Mouse (Mus musculus): Measurements from ENCODE around the gene Rec114.

The Rec114 gene

GRCm38 (mm10) chr9:58665492-58665891 is 78.3 kb downstream of the Rec114 start:
- DNase-seq (ENCODE audit: low read depth, low spot score) = no peak

- DNase-seq (ENCODE audit: low read depth, low spot score) = no peak
These were observed 81.0 kb downstream of the Rec114 start for GRCm38 (mm10) chr9:58662791-58663190.

- DNase-seq (ENCODE audit: low read depth, low spot score) = no peak
These were observed 81.8 kb downstream of the Rec114 start for GRCm38 (mm10) chr9:58662007-58662406.

- no peak for DNase-seq (ENCODE audit: low read depth, low spot score)
These were observed 83.1 kb downstream of the Rec114 start for GRCm38 (mm10) chr9:58660673-58661072.

- DNase-seq (ENCODE audit: low read depth, low spot score) = no peak
These were observed 83.8 kb downstream of the Rec114 start for GRCm38 (mm10) chr9:58659989-58660388.

GRCm38 (mm10) chr9:58659331-58659730 is 84.4 kb downstream of the Rec114 start:
- no peak for DNase-seq (ENCODE audit: low read depth, low spot score)

- DNase-seq (ENCODE audit: low read depth, low spot score) = no peak
These were observed 85.0 kb downstream of the Rec114 start for GRCm38 (mm10) chr9:58658596-58659309.

- DNase-seq (ENCODE audit: low read depth, low spot score) = no peak
These were observed 85.8 kb downstream of the Rec114 start for GRCm38 (mm10) chr9:58657735-58658512.

GRCm38 (mm10) chr9:58656824-58657223 is 86.9 kb downstream of the Rec114 start:
- no peak for DNase-seq (ENCODE audit: low read depth, low spot score)

GRCm38 (mm10) chr9:58656396-58656795 is 87.4 kb downstream of the Rec114 start:
- DNase-seq (ENCODE audit: low read depth, low spot score) = no peak

- DNase-seq (ENCODE audit: low read depth, low spot score) = no peak
These were observed 89.3 kb downstream of the Rec114 start for GRCm38 (mm10) chr9:58654494-58654893.

- peak; percentile 70 for DNase-seq (ENCODE audit: low read depth, low spot score)
These were observed 91.8 kb downstream of the Rec114 start for GRCm38 (mm10) chr9:58651993-58652392.

GRCm38 (mm10) chr9:58649265-58649626 is 94.5 kb downstream of the Rec114 start:
- DNase-seq (ENCODE audit: low read depth, low spot score) = no peak

GRCm38 (mm10) chr9:58648406-58649264 is 95.1 kb downstream of the Rec114 start:
- DNase-seq (ENCODE audit: low read depth, low spot score) = no peak

GRCm38 (mm10) chr9:58630441-58630840 is 113.3 kb downstream of the Rec114 start:
- no peak for DNase-seq (ENCODE audit: low read depth, low spot score)

GRCm38 (mm10) chr9:58627197-58627596 is 116.6 kb downstream of the Rec114 start:
- DNase-seq (ENCODE audit: low read depth, low spot score) = no peak

- DNase-seq (ENCODE audit: low read depth, low spot score) = no peak
These were observed 120.8 kb downstream of the Rec114 start for GRCm38 (mm10) chr9:58623009-58623408.

GRCm38 (mm10) chr9:58615064-58615938 is 128.5 kb downstream of the Rec114 start:
- no peak for DNase-seq (ENCODE audit: low read depth, low spot score)

- DNase-seq (ENCODE audit: low read depth, low spot score) = no peak
These were observed 130.0 kb downstream of the Rec114 start for GRCm38 (mm10) chr9:58613790-58614189.

Data from forelimb bud, embryonic 11.5 days (tissue).